Mouse (Mus musculus): ENCODE measurements around the gene Sc5d. TPM values are rescaled to one million over a fixed set of nuclear protein-coding genes. Genes with fewer than 3 reads are reported as not detected.

Sc5d gene
- total RNA-seq, 2 experiments from 2014 or later: 12.3 to 20.1 TPM

Other genes with a start within 250 kb of the Sc5d start
- 19.1 and 22.0 TPM in 2 replicates for gene Sorl1, start 140.0 kb downstream of the Sc5d start, total RNA-seq (2014; fragmentation: Nextera tagmentation)
- 29.8 and 45.2 TPM in 2 replicates for gene Sorl1, start 140.0 kb downstream of the Sc5d start, total RNA-seq (2017)
- gene Tecta, start 135.7 kb upstream of the Sc5d start, total RNA-seq (2014; fragmentation: Nextera tagmentation): not detected in 2 replicates
- gene Tecta, start 135.7 kb upstream of the Sc5d start, total RNA-seq (2017): not detected in 2 replicates
- 10.0 and 14.3 TPM in 2 replicates for gene Tbcel, start 243.6 kb upstream of the Sc5d start, total RNA-seq (2014; fragmentation: Nextera tagmentation)
- gene Tbcel, start 243.6 kb upstream of the Sc5d start, total RNA-seq (2017): 9.7 and 11.3 TPM in 2 replicates

All from granulocyte monocyte progenitor cell, adult 5-6 weeks (primary cell).